Mouse (Mus musculus): ENCODE data around the gene Tnnc1. TPM values are rescaled to one million over a fixed set of nuclear protein-coding genes. Genes with fewer than 3 reads are reported as not detected.

Gene Tnnc1
- total RNA-seq (2023), result not detected

DNA sequence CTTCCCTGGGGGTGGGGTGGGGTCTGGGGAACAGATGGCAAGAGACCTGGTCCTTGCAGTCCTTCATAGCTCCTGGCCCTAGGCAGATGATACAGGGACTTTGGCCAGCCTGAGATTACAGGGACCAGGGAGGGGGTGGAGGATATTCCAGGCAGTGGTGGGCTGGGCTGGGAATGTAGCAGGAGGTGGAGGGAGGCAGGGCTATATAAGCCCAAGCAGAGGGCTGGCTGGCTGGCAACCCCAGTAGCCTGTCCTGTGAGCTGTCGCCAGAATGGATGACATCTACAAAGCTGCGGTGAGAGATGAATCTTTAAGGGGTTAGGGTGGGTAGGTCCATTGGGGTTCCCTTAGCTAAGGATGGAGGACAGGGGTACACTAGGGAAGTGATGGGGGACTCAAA is at the start of gene Tnnc1:
TSS of gene Tnnc1 (plus strand) at position 229 of the 400 bp plus-strand sequence.

DNA sequence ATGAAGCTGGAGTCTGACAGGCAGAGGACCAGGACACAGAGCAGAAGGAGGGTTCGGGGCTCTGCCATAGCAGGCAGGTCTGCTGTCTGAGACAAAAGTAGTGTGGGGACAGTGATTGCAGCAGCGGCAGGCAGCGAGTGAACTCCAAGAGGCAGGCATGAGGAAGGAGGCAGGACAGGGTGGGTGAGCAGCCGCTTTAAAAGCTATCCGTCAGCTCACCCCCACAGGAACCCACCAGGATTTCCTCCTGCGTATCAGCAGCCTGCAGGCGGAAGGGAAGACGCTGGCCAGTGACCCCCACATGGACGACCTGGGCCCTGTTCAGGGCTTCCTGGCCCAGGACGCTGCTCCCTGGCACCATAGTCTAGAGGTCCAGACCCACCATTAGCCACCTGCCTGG is 39.7 kb upstream of the Tnnc1 start, which contains the start of gene Stab1:
TSS of gene Stab1 (minus strand) at position 217 of the 400 bp plus-strand sequence.

DNA sequence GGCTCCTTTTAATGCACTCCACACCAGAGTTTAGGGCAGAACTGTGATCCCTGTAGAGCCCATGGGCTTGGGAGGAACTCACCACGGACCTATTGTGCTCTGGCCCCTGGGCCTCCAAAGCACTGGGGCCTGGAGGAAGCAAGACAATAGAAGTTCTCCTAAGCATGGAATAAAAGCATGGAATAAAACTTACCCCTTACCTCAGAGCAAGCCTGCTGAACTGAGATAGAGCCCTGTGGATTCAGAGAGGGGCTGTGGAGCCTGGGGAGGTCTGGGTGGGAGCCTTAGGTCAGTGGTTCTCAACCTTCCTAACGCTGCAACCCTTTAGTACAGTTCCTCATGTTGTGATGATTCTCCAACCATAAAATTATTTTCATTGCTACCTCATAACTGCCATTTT is 8.7 kb downstream of the Tnnc1 start, which contains the start of gene Nisch:
TSS of gene Nisch (minus strand) at position 101 of the 400 bp plus-strand sequence.

DNA sequence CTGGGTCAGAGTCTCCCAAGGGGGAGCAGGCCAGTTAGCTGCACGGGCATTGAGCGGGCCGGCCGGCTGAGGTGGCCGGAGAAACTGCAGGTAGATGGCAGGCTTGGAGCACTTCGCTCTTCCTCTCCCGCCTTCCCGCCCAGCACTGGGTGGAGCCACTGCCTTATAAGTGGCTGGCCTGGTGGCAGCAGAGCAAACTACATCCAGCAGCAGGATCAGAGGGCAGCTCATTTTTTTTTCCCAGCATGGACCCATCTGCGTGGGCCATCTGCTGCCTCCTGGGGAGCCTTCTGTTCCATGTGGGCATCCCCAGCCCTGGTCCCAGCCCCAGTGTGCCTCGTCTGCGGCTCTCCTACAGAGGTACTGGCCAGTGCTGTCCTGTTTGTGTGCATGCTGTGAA is 9.6 kb downstream of the Tnnc1 start, which contains the start of gene Sema3g:
TSS of gene Sema3g (plus strand) at position 195 of the 400 bp plus-strand sequence.

DNA sequence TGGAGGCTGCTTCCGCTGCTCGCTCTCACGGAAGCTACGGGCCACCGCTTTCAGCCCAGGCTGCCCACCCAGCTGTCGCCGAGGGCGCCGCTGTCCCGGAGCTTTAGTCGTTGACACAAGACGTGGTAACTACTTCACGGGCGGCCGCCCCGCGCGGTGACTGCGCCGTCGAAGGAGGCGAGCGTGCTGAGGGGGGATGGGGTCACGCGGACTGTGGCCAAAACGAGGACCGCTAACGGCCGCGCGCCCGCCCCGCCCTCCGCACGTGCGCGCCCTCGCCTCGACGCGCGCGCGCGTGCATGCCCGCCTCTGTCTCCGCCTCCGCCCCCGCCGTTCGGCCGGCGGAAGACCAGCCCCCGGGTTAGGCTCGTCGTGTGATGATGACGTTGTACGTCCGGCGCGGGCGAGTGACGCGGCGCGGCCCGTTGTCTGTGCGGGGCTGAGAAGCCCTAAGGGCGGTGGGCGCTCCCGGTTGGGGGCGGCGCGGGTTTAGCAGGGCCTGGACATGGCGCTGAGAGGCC is 43.0 kb downstream of the Tnnc1 start, which contains the start of the genes Phf7 and Bap1:
TSS of gene Phf7 (minus strand) at position 234 of the 521 bp plus-strand sequence.
TSS of gene Bap1 (plus strand) at position 367 of the 521 bp plus-strand sequence.

Other genes with a start within 250 kb of the Tnnc1 start
- gene Glt8d1, start 206.9 kb upstream of the Tnnc1 start, total RNA-seq (2023), result 10 to 100 TPM; 17.3 to 22.6 TPM
- gene Spcs1, start 206.6 kb upstream of the Tnnc1 start, total RNA-seq (2023), result 10 to 100 TPM; 73.8 to 78.7 TPM
- gene Pbrm1, start 189.2 kb upstream of the Tnnc1 start, total RNA-seq (2023), result 10 to 100 TPM; 74.0 to 99.5 TPM
- 100 to 1,000 TPM; 396 to 425 TPM for gene Gnl3, start 189.2 kb upstream of the Tnnc1 start, total RNA-seq (2023)
- 10 to 100 TPM; 23.5 to 26.8 TPM for gene Smim4, start 79.4 kb upstream of the Tnnc1 start, total RNA-seq (2023)
- gene Nt5dc2, start 77.3 kb upstream of the Tnnc1 start, total RNA-seq (2023), result 1 to 10 TPM in 1 of 2 experiments, under 1 TPM in 1; 0.65 to 1.5 TPM
- 1 to 10 TPM in 1 of 2 experiments, not detected in 1; 1.0 TPM for gene Stab1, start 39.7 kb upstream of the Tnnc1 start, total RNA-seq (2023)
- 100 to 1,000 TPM; 375 to 386 TPM for gene Nisch, start 8.6 kb downstream of the Tnnc1 start, total RNA-seq (2023)
- gene Sema3g, start 9.5 kb downstream of the Tnnc1 start, total RNA-seq (2023), result under 1 TPM in 1 of 2 experiments, not detected in 1; 0.15 TPM
- 10 to 100 TPM; 17.9 to 22.6 TPM for gene Phf7, start 43.0 kb downstream of the Tnnc1 start, total RNA-seq (2023)
- 100 to 1,000 TPM; 108 to 116 TPM for gene Bap1, start 43.1 kb downstream of the Tnnc1 start, total RNA-seq (2023)
- gene Dnah1, start 115.6 kb downstream of the Tnnc1 start, total RNA-seq (2023), result under 1 TPM; 0.17 to 0.56 TPM
- 10 to 100 TPM; 62.0 to 62.9 TPM for gene Capn7, start 128.3 kb downstream of the Tnnc1 start, total RNA-seq (2023)
- gene Sh3bp5, start 227.8 kb downstream of the Tnnc1 start, total RNA-seq (2023), result 100 to 1,000 TPM; 288 to 323 TPM